Mouse (Mus musculus) hindbrain, embryonic 14.5 days (tissue): ENCODE data around the gene Spsb2. TPM values are rescaled to one million over a fixed set of nuclear protein-coding genes. Genes with fewer than 3 reads are reported as not detected.
A peak's percentile ranks its signal among the peaks of the same experiment; 100 is the strongest.

Source experiments
- ATAC-seq: fragments of 200-750 bp; cut with Nextera tagmentation; 2 replicates; pipeline ENCODE4 v1.8.0; 2017; ENCODE audit warnings: moderate number of reproducible peaks, mild to moderate bottlenecking, moderate TSS enrichment, moderate library complexity; ENCODE audit not compliant: low FRiP score
- DNase-seq: peaks from one replicate; pipeline ENCODE4 v3.0.0-alpha.2; 2015; ENCODE audit warnings: low spot score
- H3K27ac ChIP-seq: fragments of 300-500 bp; sonication (generic); 2 replicates; pipeline ENCODE4 v1.5.1; 2014; ENCODE audit warnings: mild to moderate bottlenecking, moderate library complexity
- H3K27me3 ChIP-seq: fragments of 300-500 bp; sonication (generic); 2 replicates; pipeline ENCODE4 v1.6.1; 2014; ENCODE audit warnings: mild to moderate bottlenecking, low read length, mixed read lengths; ENCODE audit not compliant: control insufficient read depth, insufficient read depth
- H3K36me3 ChIP-seq: fragments of 300-500 bp; sonication (generic); replicated peaks from 2 replicates; pipeline ENCODE4 v1.6.1; 2014; ENCODE audit not compliant: control insufficient read depth, insufficient read depth
- H3K4me1 ChIP-seq: fragments of 300-500 bp; sonication (generic); replicated peaks from 2 replicates; pipeline ENCODE4 v1.6.1; 2014; ENCODE audit warnings: antibody characterized with exemption, low read length, mixed read lengths; ENCODE audit not compliant: control insufficient read depth, insufficient read depth
- H3K4me2 ChIP-seq: fragments of 300-500 bp; sonication (generic); replicated peaks from 2 replicates; pipeline ENCODE4 v1.6.1; 2014; ENCODE audit warnings: mild to moderate bottlenecking, moderate library complexity
- H3K4me3 ChIP-seq: fragments of 300-500 bp; sonication (generic); replicated peaks from 2 replicates; pipeline ENCODE4 v1.5.1; 2014; ENCODE audit warnings: mild to moderate bottlenecking, low read length
- H3K9ac ChIP-seq: fragments of 300-500 bp; sonication (generic); 2 replicates; pipeline ENCODE4 v1.6.1; 2014
- H3K9me3 ChIP-seq: fragments of 300-500 bp; sonication (generic); 2 replicates; pipeline ENCODE4 v1.6.1; 2016; ENCODE audit warnings: low read length; ENCODE audit not compliant: control insufficient read depth
- WGBS: fragments of 180-500 bp; shearing (Covaris S2); extraction: QIAGEN DNeasy Blood & Tissue Kit; methylation state at CpG from one replicate; pipeline ENCODE4 v1.1.7; 2014; 5-methylcytosine and 5-hydroxymethylcytosine counted together
- polyA plus RNA-seq: library from polyadenylated mRNA; unstranded; fragments of >200 nt; fragmentation: Nextera tagmentation; extraction: Ambion mirVana; gene quantifications from 2 replicates; pipeline ENCODE4 v1.2.1, GENCODE M21; 2014

Gene Spsb2
- polyA plus RNA-seq, 1 experiment from 2014 or later, result 6.6 TPM

GRCm38 (mm10) chr6:124836411-124836810 is 27.9 kb downstream of the Spsb2 start:
- 84% methylated on average over 7 of the region's 7 CpGs for WGBS
- Histone ChIP-seq H3K36me3 (peaks cover 3% of the 10 kb centered on the region; the same call in 1 of the 2 replicates), H3K4me3 (no peak overlapping the region), H3K27me3 (no peaks in the 10 kb centered on the region), H3K9ac (no peak overlapping the region), H3K4me2 (no peak overlapping the region), H3K4me1 (no peaks in the 10 kb centered on the region; the same call in 1 of the 2 replicates), H3K9me3 (no peaks in the 10 kb centered on the region), H3K27ac (no peak overlapping the region)
- no peak for ATAC-seq
- DNase-seq, result no peak

GRCm38 (mm10) chr6:124839805-124840204 is 31.3 kb downstream of the Spsb2 start:
- 0 out of 2 replicates have a peak overlapping the region, but pooled peaks have one; percentile 34 for H3K9ac ChIP-seq
- H3K27ac ChIP-seq, result no peak overlapping the region
- ATAC-seq (peak; percentile 21), DNase-seq (no peak)
- H3K4me1 ChIP-seq, result no peaks in the 10 kb centered on the region; the same call in 1 of the 2 replicates
- H3K36me3 ChIP-seq, result peaks cover 14% of the 10 kb centered on the region
- no peak overlapping the region for H3K4me3 ChIP-seq
- no peaks in the 10 kb centered on the region for H3K27me3 ChIP-seq
- no peaks in the 10 kb centered on the region for H3K9me3 ChIP-seq
- no peak overlapping the region for H3K4me2 ChIP-seq
- 11% methylated on average over 8 of the region's 8 CpGs for WGBS

- Histone ChIP-seq H3K4me1 (no peaks in the 10 kb centered on the region; the same call in 1 of the 2 replicates), H3K27me3 (no peaks in the 10 kb centered on the region), H3K36me3 (peaks cover 17% of the 10 kb centered on the region), H3K27ac (no peak within 1 kb of the TSS), H3K9ac (0 out of 2 replicates have a peak within 1 kb of the TSS, but pooled peaks have one; percentile 34), H3K4me3 (no peak within 1 kb of the TSS), H3K9me3 (no peaks in the 10 kb centered on the region), H3K4me2 (no peak within 1 kb of the TSS)
- DNase-seq (no peak), ATAC-seq (peak; percentile 25)
- 33% methylated on average over 15 of the region's 15 CpGs for WGBS
Measured at GRCm38 (mm10) chr6:124840241-124841167, 32.0 kb downstream of the Spsb2 start, which contains the start of gene Gnb3. Gene Gnb3 (minus strand): TSS chr6:124840275.

GRCm38 (mm10) chr6:124847305-124847704 is 38.8 kb downstream of the Spsb2 start:
- H3K4me3 ChIP-seq, result no peak overlapping the region
- WGBS, result 4% methylated on average over 9 of the region's 9 CpGs
- H3K27me3 ChIP-seq, result no peaks in the 10 kb centered on the region
- H3K4me1 ChIP-seq, result no peaks in the 10 kb centered on the region; the same call in 1 of the 2 replicates
- peak; percentile 99 for DNase-seq
- ATAC-seq, result peak; percentile 87
- H3K9me3 ChIP-seq, result no peaks in the 10 kb centered on the region
- no peak overlapping the region; the same call in 1 of the 2 replicates for H3K4me2 ChIP-seq
- peaks cover 28% of the 10 kb centered on the region for H3K36me3 ChIP-seq
- H3K27ac ChIP-seq, result peak overlapping the region; percentile 62
- H3K9ac ChIP-seq, result 0 out of 2 replicates have a peak overlapping the region, but pooled peaks have one; percentile 31

GRCm38 (mm10) chr6:124850535-124850934 is 42.1 kb downstream of the Spsb2 start:
- H3K27ac ChIP-seq, result no peak overlapping the region

GRCm38 (mm10) chr6:124854647-124855046 is 46.2 kb downstream of the Spsb2 start:
- Histone ChIP-seq H3K36me3 (peaks cover 32% of the 10 kb centered on the region), H3K4me3 (no peak overlapping the region), H3K9ac (no peak overlapping the region), H3K27ac (no peak overlapping the region), H3K9me3 (no peaks in the 10 kb centered on the region), H3K27me3 (no peaks in the 10 kb centered on the region), H3K4me1 (peaks cover 19% of the 10 kb centered on the region), H3K4me2 (no peak overlapping the region)
- ATAC-seq (no peak), DNase-seq (no peak)
- WGBS, result 73% methylated on average over 12 of the region's 12 CpGs

More at GRCm38 (mm10) chr6:124850535-124850934, 42.1 kb downstream of the Spsb2 start:
- ATAC-seq (no peak), DNase-seq (no peak)
- no peaks in the 10 kb centered on the region for H3K9me3 ChIP-seq
- peaks cover 28% of the 10 kb centered on the region for H3K36me3 ChIP-seq
- no peak overlapping the region for H3K4me3 ChIP-seq
- no peak overlapping the region for H3K4me2 ChIP-seq
- peaks cover 2% of the 10 kb centered on the region; the same call in 1 of the 2 replicates for H3K4me1 ChIP-seq
- WGBS, result 43% methylated on average over 8 of the region's 8 CpGs
- H3K27me3 ChIP-seq, result no peaks in the 10 kb centered on the region
- H3K9ac ChIP-seq, result no peak overlapping the region

GRCm38 (mm10) chr6:124856321-124856720 is 47.9 kb downstream of the Spsb2 start:
- H3K27me3 ChIP-seq, result no peaks in the 10 kb centered on the region
- peaks cover 29% of the 10 kb centered on the region for H3K36me3 ChIP-seq
- peak overlapping the region; percentile 71 for H3K4me3 ChIP-seq
- no peaks in the 10 kb centered on the region for H3K9me3 ChIP-seq
- peaks cover 34% of the 10 kb centered on the region for H3K4me1 ChIP-seq
- peak overlapping the region; percentile 96 for H3K9ac ChIP-seq
- H3K4me2 ChIP-seq, result peak overlapping the region; percentile 83
- ATAC-seq (peak; percentile 75), DNase-seq (peak; percentile 78)
- peak overlapping the region; percentile 98 for H3K27ac ChIP-seq
- WGBS, result 6% methylated on average over 14 of the region's 14 CpGs

GRCm38 (mm10) chr6:124856916-124857839 is 48.7 kb downstream of the Spsb2 start, which contains the start of gene P3h3:
Gene P3h3 (minus strand): TSS chr6:124857752.
- DNase-seq (peak; percentile 84), ATAC-seq (peak; percentile 89)
- WGBS, result under 1% methylated on average over 57 of the region's 86 CpGs
- Histone ChIP-seq H3K27me3 (no peaks in the 10 kb centered on the region), H3K9me3 (no peaks in the 10 kb centered on the region), H3K36me3 (peaks cover 24% of the 10 kb centered on the region), H3K4me1 (peaks cover 42% of the 10 kb centered on the region), H3K9ac (peak within 1 kb of the TSS; percentile 96), H3K27ac (peak within 1 kb of the TSS; percentile 98), H3K4me2 (peak within 1 kb of the TSS; percentile 83), H3K4me3 (peak within 1 kb of the TSS; percentile 71)
